Mouse (Mus musculus): ENCODE measurements around the gene Mroh3. TPM values are rescaled to one million over a fixed set of nuclear protein-coding genes. Genes with fewer than 3 reads are reported as not detected.

Gene Mroh3
- not detected for total RNA-seq (2023)

GRCm38 (mm10) chr1:136212803-136213202, at the start of gene Mroh3:
Gene Mroh3 (minus strand): TSS chr1:136212828.

GRCm38 (mm10) chr1:136260635-136261238, 48.1 kb upstream of the Mroh3 start, which contains the start of gene Gpr25:
Gene Gpr25 (minus strand): TSS chr1:136260873.

GRCm38 (mm10) chr1:136233892-136234594, 21.4 kb upstream of the Mroh3 start, which contains the start of gene Inava:
Gene Inava (minus strand): TSS chr1:136234264.

Other genes with a start within 250 kb of the Mroh3 start
- not detected for gene Igfn1, start 206.5 kb downstream of the Mroh3 start, total RNA-seq (2023)
- 1 to 10 TPM; 4.2 to 8.3 TPM for gene Tmem9, start 204.7 kb downstream of the Mroh3 start, total RNA-seq (2023)
- not detected for gene Ascl5, start 162.0 kb downstream of the Mroh3 start, total RNA-seq (2023)
- gene Cacna1s, start 160.1 kb downstream of the Mroh3 start, total RNA-seq (2023) = not detected
- gene Kif21b, start 81.4 kb downstream of the Mroh3 start, total RNA-seq (2023) = 100 to 1,000 TPM; 159 to 169 TPM
- gene Inava, start 21.4 kb upstream of the Mroh3 start, total RNA-seq (2023) = not detected
- not detected for gene Gpr25, start 48.0 kb upstream of the Mroh3 start, total RNA-seq (2023)
- gene Camsap2, start 133.3 kb upstream of the Mroh3 start, total RNA-seq (2023) = 10 to 100 TPM; 16.8 to 17.3 TPM
- 1 to 10 TPM; 4.6 to 5.4 TPM for gene Ddx59, start 202.4 kb upstream of the Mroh3 start, total RNA-seq (2023)